Mouse (Mus musculus) intestine, postnatal 0 days (tissue): ENCODE data around the gene Psapl1. TPM values are rescaled to one million over a fixed set of nuclear protein-coding genes. Genes with fewer than 3 reads are reported as not detected.

Experiments used
- ATAC-seq: fragments of 200-750 bp; cut with Nextera tagmentation; 2 replicates; pipeline ENCODE4 v1.8.0; 2017; ENCODE audit warnings: mild to moderate bottlenecking, moderate TSS enrichment, moderate library complexity
- H3K27ac ChIP-seq: fragments of 300-500 bp; sonication (generic); 2 replicates; pipeline ENCODE4 v1.5.1; 2014; ENCODE audit warnings: mild to moderate bottlenecking, low read depth, low read length, moderate library complexity
- H3K27me3 ChIP-seq: fragments of 300-500 bp; sonication (generic); replicated peaks from 2 replicates; pipeline ENCODE4 v1.6.1; 2014; ENCODE audit warnings: low read length, mixed read lengths; ENCODE audit not compliant: control insufficient read depth, insufficient read depth
- H3K36me3 ChIP-seq: fragments of 300-500 bp; sonication (generic); 2 replicates; pipeline ENCODE4 v1.6.1; 2014; ENCODE audit warnings: mild to moderate bottlenecking, moderate library complexity; ENCODE audit not compliant: control insufficient read depth, insufficient read depth
- H3K4me1 ChIP-seq: fragments of 300-500 bp; sonication (generic); replicated peaks from 2 replicates; pipeline ENCODE4 v1.6.1; 2014; ENCODE audit warnings: antibody characterized with exemption, low read length, mixed read lengths; ENCODE audit not compliant: control insufficient read depth, insufficient read depth
- H3K4me2 ChIP-seq: fragments of 300-500 bp; sonication (generic); replicated peaks from 2 replicates; pipeline ENCODE4 v1.6.1; 2014; ENCODE audit warnings: low read depth, mild to moderate bottlenecking, moderate library complexity
- H3K4me3 ChIP-seq: fragments of 300-500 bp; sonication (generic); 2 replicates; pipeline ENCODE4 v1.5.1; 2014; ENCODE audit warnings: low read depth, low read length
- H3K9ac ChIP-seq: fragments of 300-500 bp; sonication (generic); 2 replicates; pipeline ENCODE4 v1.6.1; 2014; ENCODE audit warnings: mild to moderate bottlenecking, low read depth, low read length
- H3K9me3 ChIP-seq: fragments of 300-500 bp; sonication (generic); 2 replicates; pipeline ENCODE4 v1.6.1; 2016; ENCODE audit warnings: mixed run types; ENCODE audit not compliant: control insufficient read depth
- CTCF ChIP-seq: sonication (generic); IDR thresholded peaks from 2 replicates; pipeline ENCODE4 v1.5.1; 2016; ENCODE audit warnings: low read depth, mild to moderate bottlenecking, control low read depth, antibody characterized with exemption, moderate library complexity
- WGBS: fragments of 180-500 bp; shearing (Covaris S2); extraction: QIAGEN DNeasy Blood & Tissue Kit; methylation state at CpG from one replicate; pipeline ENCODE4 v1.1.7; 2014; 5-methylcytosine and 5-hydroxymethylcytosine counted together
- polyA plus RNA-seq: library from polyadenylated mRNA; unstranded; fragments of >200 nt; fragmentation: Nextera tagmentation; extraction: Ambion mirVana; gene quantifications from 2 replicates; pipeline ENCODE4 v1.2.1, GENCODE M21; 2015

The Psapl1 gene
- polyA plus RNA-seq, 1 experiment from 2014 or later: 0.39 TPM

DNA sequence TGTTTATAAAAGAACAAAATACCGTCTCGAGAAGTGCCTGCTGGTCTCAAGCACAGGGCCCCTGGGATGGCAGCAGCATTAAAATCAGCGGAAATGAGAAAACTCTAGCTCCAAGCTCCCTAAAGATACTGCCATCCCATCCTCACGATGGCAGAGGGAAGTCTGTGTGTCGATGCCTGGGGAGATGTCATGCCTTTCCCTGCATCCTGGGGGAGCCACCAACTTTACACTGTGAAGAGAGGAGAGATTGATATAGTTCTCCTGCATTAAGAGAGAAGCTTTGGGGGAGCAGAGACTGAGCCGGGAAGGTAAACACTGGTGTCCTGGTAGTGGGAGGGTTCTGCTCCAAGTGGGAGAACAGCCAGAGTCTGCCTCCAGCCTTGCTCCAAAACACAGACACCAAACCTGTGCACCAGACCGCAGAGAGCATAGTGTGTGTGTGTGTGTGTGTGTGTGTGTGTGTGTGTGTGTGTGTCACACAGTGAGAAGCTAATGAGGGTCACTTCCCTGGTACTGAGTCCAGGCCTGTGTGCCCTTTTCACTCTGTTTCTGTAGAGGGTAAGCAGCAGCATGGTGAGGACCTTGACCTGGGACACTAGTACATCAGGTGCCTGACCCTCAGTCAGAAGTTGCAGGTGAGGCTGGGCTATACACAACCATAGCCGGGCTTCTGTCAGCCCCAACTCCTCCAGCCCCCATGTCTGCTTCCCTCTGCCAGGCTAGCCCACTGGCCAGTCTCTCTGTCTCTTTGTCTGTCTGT, 17.3 kb upstream of the Psapl1 start:
- Histone ChIP-seq H3K9ac (no peak overlapping the region), H3K9me3 (no peaks in the 10 kb centered on the region), H3K36me3 (no peaks in the 10 kb centered on the region), H3K4me2 (no peak overlapping the region), H3K27me3 (no peaks in the 10 kb centered on the region), H3K4me1 (no peaks in the 10 kb centered on the region), H3K4me3 (no peak overlapping the region), H3K27ac (no peak overlapping the region)
- 46% methylated on average over 8 of the region's 8 CpGs for WGBS
- peak; percentile 38 for TF ChIP-seq CTCF
- ATAC-seq: no peak

DNA sequence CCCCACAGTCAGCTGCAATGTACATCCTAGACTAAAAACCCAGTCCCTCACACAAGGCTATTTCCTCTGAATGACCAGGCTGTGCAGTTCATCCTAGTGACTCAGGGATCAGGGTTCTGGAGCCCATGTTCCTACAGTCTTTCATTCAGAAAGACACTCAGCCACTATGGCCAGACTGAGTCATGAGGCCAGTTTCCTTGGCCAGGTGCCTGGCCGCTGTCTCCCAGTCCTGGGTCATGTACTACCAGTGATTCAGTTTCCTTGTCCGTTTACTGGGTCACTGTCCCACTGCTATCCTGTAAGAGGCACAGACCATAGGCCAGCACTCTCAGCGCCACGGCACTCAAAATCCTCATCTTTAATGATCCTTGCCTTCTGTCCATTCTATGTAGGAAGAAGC, 15.5 kb upstream of the Psapl1 start:
- WGBS: 83% methylated on average over 4 of the region's 4 CpGs

GRCm38 (mm10) chr5:36191285-36191684, 12.5 kb upstream of the Psapl1 start:
- Histone ChIP-seq H3K4me1 (no peaks in the 10 kb centered on the region), H3K9me3 (no peaks in the 10 kb centered on the region), H3K9ac (no peak overlapping the region), H3K27ac (no peak overlapping the region), H3K27me3 (no peaks in the 10 kb centered on the region), H3K36me3 (no peaks in the 10 kb centered on the region), H3K4me3 (no peak overlapping the region), H3K4me2 (no peak overlapping the region)
- TF ChIP-seq CTCF: no peak
- no peak for ATAC-seq
- WGBS: 90% methylated on average over 4 of the region's 4 CpGs

More for the DNA sequence above, 15.5 kb upstream of the Psapl1 start:
- Histone ChIP-seq H3K4me1 (no peaks in the 10 kb centered on the region), H3K4me3 (no peak overlapping the region), H3K27ac (no peak overlapping the region), H3K4me2 (no peak overlapping the region), H3K9me3 (no peaks in the 10 kb centered on the region), H3K27me3 (no peaks in the 10 kb centered on the region), H3K36me3 (no peaks in the 10 kb centered on the region), H3K9ac (no peak overlapping the region)
- TF ChIP-seq CTCF: no peak
- ATAC-seq: no peak

DNA sequence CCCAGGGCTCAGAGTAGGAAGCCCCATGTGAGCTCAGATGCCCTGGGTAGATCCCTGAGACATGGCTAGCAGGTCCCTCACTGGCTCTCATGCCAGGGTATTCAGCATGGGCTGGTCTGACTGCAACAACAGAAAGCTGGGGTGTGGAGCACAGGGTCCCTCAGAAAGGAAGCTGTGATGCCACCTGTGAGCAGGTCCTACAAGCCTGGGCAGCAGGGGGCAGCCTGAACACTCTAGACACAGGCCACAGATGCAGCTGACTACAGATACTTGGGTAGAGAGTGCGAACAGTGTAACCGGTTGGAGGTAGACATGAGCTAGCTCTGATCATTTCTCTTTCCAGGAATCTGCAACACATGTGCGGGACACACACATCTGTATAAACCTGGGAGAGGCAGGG, 11.9 kb upstream of the Psapl1 start:
- H3K27ac ChIP-seq: no peak overlapping the region
- H3K4me3 ChIP-seq: no peak overlapping the region
- H3K9me3 ChIP-seq: no peaks in the 10 kb centered on the region
- H3K36me3 ChIP-seq: no peaks in the 10 kb centered on the region
- H3K4me1 ChIP-seq: no peaks in the 10 kb centered on the region
- no peak overlapping the region for H3K9ac ChIP-seq
- WGBS: 85% methylated on average over 3 of the region's 3 CpGs
- peak; percentile 47 for TF ChIP-seq CTCF
- no peaks in the 10 kb centered on the region for H3K27me3 ChIP-seq
- H3K4me2 ChIP-seq: no peak overlapping the region
- ATAC-seq: no peak

DNA sequence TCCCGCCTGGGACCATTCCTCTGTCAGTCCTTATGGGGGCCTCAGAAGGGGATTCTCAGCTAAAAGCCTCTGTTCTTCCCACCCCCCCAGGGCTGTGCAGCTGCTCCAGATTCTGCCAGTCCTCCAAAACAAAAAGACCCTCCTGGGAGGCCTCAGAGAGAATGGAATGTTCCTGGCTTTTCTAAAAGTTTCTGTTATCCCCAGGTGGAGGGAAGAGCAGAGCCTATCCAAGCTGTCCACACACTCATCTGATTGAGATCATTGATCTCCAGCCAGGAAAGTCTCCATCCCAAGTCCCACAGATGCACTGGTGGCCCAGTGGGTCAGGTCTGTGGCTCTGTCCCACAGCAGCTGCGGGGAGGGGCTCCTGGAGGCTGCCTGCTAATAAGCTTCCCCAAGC, 11.1 kb upstream of the Psapl1 start:
- 76% methylated on average over 2 of the region's 2 CpGs for WGBS
- H3K27me3 ChIP-seq: no peaks in the 10 kb centered on the region
- H3K4me2 ChIP-seq: no peak overlapping the region
- no peak overlapping the region for H3K4me3 ChIP-seq
- H3K4me1 ChIP-seq: no peaks in the 10 kb centered on the region
- no peak for ATAC-seq
- no peak for TF ChIP-seq CTCF
- H3K9me3 ChIP-seq: no peaks in the 10 kb centered on the region
- no peaks in the 10 kb centered on the region for H3K36me3 ChIP-seq
- H3K27ac ChIP-seq: no peak overlapping the region
- no peak overlapping the region for H3K9ac ChIP-seq

DNA sequence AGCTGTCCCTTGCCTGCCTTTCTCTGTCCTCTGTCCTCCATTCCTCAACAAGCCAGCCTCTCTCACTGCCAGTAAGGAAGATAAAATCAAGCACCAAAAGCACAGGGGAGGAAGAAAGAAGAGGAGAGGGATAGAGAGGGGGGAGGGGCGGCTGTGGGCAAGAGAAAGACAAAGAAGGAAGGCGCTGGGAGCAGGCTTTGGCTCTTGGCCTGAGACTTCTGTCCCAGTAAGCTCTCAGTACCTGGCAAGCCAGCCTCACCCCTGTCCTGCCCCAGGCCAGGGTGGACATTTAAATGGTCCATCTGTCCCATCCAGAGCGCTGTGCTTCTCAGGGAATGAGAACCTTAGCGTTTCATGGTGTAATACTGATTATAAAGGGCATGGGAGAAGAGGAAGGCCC, 9.2 kb upstream of the Psapl1 start:
- Histone ChIP-seq H3K4me1 (no peaks in the 10 kb centered on the region), H3K36me3 (no peaks in the 10 kb centered on the region), H3K27me3 (no peaks in the 10 kb centered on the region), H3K27ac (no peak overlapping the region), H3K9me3 (no peaks in the 10 kb centered on the region), H3K9ac (no peak overlapping the region), H3K4me3 (no peak overlapping the region), H3K4me2 (no peak overlapping the region)
- ATAC-seq: no peak
- no peak for TF ChIP-seq CTCF
- 52% methylated on average over 4 of the region's 4 CpGs for WGBS
